Comparison of ENCODE assay signal across 12 mouse cellular contexts in genomic region chr12:99026291-99026690, GRCm38 (mm10).
A peak's percentile ranks its signal among the peaks of the same experiment; 100 is the strongest.
DNase-seq lines count a peak whose midpoint lies in the region; TF ChIP-seq lines count a peak whose summit lies in the region.
"Had no signal": no experiment of that assay in that cellular context is flagged by ENCODE, and none has a peak within 500 bp of the region (broad histone marks: within the 10 kb centered on the region; RNA-seq: fewer than 3 reads in every experiment).

No protein-coding gene starts in this region.

- no peak overlapping the region for H3K4me3 ChIP-seq in gastrocnemius, adult 2 months
- H3K4me3 ChIP-seq in left cerebral cortex, adult 2 months = no peak overlapping the region
- H3K4me3 ChIP-seq: heart, embryonic 12.5 days; neural tube, embryonic 15.5 days had no signal

- DNase-seq in gastrocnemius, adult 2 months = peak; percentile 66
- no peak for DNase-seq in gastrocnemius, postnatal 10 days
- DNase-seq in Muller cell, postnatal 12 days (ENCODE audit: inconsistent ontology term) = peak; percentile 78
- DNase-seq in cerebellum, adult 18-20 months = peak; percentile 84 to 93
- DNase-seq in gastrocnemius, adult 8-10 months (ENCODE audit: low spot score in 2 of 2) = peak; percentile 40 to 54
- DNase-seq in adrenal gland, postnatal 25 days = no peak
- DNase-seq in adrenal gland, postnatal 36 days = no peak
- no peak for DNase-seq in left cerebral cortex, adult 2 months (ENCODE audit: extremely low spot score in 1 of 2, low spot score in 2 of 2)
- DNase-seq: lung, adult 18-20 months; thymus, postnatal 25 days had no signal

- peak overlapping the region; percentile 67 for H3K27ac ChIP-seq in gastrocnemius, adult 2 months
- H3K27ac ChIP-seq in left cerebral cortex, adult 2 months = no peak overlapping the region
- H3K27ac ChIP-seq: neural tube, embryonic 15.5 days had no signal

- intact Hi-C loops in gastrocnemius, adult 2 months (cut with DNase I) = no loop called here
- intact Hi-C loops in left cerebral cortex, adult 2 months (cut with DNase I) = no loop called here

- no peak for TF ChIP-seq CTCF in gastrocnemius, adult 2 months (IDR thresholded peaks at IDR 0.05)
- TF ChIP-seq CTCF in left cerebral cortex, adult 2 months (IDR thresholded peaks at IDR 0.05) = no peak

Comparison
In these comparisons a context has a peak if more than half of its experiments do, and no peak if none do; other contexts are left out.
1. DNase-seq: peak in gastrocnemius, adult 2 months (single experiment), Muller cell, postnatal 12 days (single experiment), cerebellum, adult 18-20 months (2 of 2) and gastrocnemius, adult 8-10 months (2 of 2); none in gastrocnemius, postnatal 10 days (single experiment), adrenal gland, postnatal 25 days (single experiment), adrenal gland, postnatal 36 days (0 of 2) and left cerebral cortex, adult 2 months (0 of 2).